Mouse (Mus musculus) liver, embryonic 14.5 days (tissue): Measurements from ENCODE around the gene Mdh1b.

Experiments used
- CTCF ChIP-seq: IDR thresholded peaks from 2 replicates; pipeline ENCODE4 v1.5.1; 2016; ENCODE audit warnings: antibody characterized with exemption, low read depth, control low read depth
- EP300 ChIP-seq: IDR thresholded peaks from 2 replicates; pipeline ENCODE4 v1.6.1; 2016; ENCODE audit warnings: antibody characterized with exemption, low read depth

DNA sequence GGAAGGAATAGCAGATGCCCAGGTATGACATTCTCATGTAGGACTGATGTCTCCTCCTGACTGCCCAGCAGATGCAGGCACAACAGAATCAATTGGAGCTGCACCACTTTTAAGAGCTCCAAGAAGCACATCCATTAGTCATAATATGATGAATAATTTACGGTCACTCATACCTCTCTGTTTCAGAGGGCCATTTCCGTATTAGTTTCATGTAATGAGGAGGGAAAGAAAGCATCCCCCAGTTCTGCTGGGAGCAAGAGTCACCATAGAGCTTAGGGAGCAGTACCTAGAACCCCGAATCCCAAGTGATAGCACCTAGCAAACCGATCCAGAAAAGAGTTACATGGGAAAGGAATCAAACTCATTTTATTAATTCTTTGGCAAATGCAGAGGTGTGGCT lies 43.3 kb downstream of the Mdh1b start, which contains the start of gene Dytn:
- TF ChIP-seq CTCF (no peak), EP300 (no peak)
